Comparison of ENCODE assay signal across 8 mouse cellular contexts in genomic region chr12:41023511-41024421, GRCm38 (mm10). TPM values are rescaled to one million over a fixed set of nuclear protein-coding genes. Genes with fewer than 3 reads are reported as not detected.
A peak's percentile ranks its signal among the peaks of the same experiment; 100 is the strongest.
DNase-seq lines count a peak whose midpoint lies in the region; ATAC-seq and TF ChIP-seq lines count a peak whose summit lies in the region.

Gene Immp2l (plus strand): TSS chr12:41024090.

- peak; percentile 96 for ATAC-seq in kidney, embryonic 14.5 days (ENCODE audit: low FRiP score, low TSS enrichment)
- ATAC-seq in limb, embryonic 15.5 days (ENCODE audit: insufficient number of reproducible peaks, low FRiP score, low TSS enrichment, low read depth): peak; percentile 96

- peak within 1 kb of the TSS; percentile 71 for H3K9ac ChIP-seq in kidney, embryonic 14.5 days (ENCODE audit: low read depth, low read length)
- H3K9ac ChIP-seq in limb, embryonic 15.5 days: peak within 1 kb of the TSS; percentile 78

- peak within 1 kb of the TSS; percentile 68 for H3K4me2 ChIP-seq in kidney, embryonic 14.5 days (replicated peaks; ENCODE audit: low read depth, low read length)
- peak within 1 kb of the TSS; percentile 73 for H3K4me2 ChIP-seq in limb, embryonic 15.5 days

- no peaks in the 10 kb centered on the region for H3K27me3 ChIP-seq in kidney, embryonic 14.5 days (ENCODE audit: control insufficient read depth, insufficient read depth, low read length)
- no peaks in the 10 kb centered on the region for H3K27me3 ChIP-seq in limb, embryonic 15.5 days

- H3K4me3 ChIP-seq in bone marrow macrophage, adult 2 months (ENCODE audit: insufficient read depth, low read length): peak within 1 kb of the TSS; percentile 70
- H3K4me3 ChIP-seq in embryonic fibroblast, embryonic 13.5 days (ENCODE audit: insufficient read depth, low read length): peak within 1 kb of the TSS; percentile 77
- peak within 1 kb of the TSS; percentile 63 for H3K4me3 ChIP-seq in kidney, embryonic 14.5 days (ENCODE audit: low read length)
- H3K4me3 ChIP-seq in limb, embryonic 15.5 days: peak within 1 kb of the TSS; percentile 72

- TF ChIP-seq POLR2A in bone marrow macrophage, adult 2 months (IDR thresholded peaks at IDR 0.05; ENCODE audit: borderline replicate concordance, low read depth, low read length): no peak
- TF ChIP-seq POLR2A in embryonic fibroblast, embryonic 13.5 days (IDR thresholded peaks at IDR 0.05; ENCODE audit: low read depth, low read length): peak; percentile 52

- no peak within 1 kb of the TSS for H3K27ac ChIP-seq in bone marrow macrophage, adult 2 months (ENCODE audit: insufficient read depth, low read depth, low read length)
- H3K27ac ChIP-seq in embryonic fibroblast, embryonic 13.5 days (ENCODE audit: insufficient read depth, low read length): no peak within 1 kb of the TSS
- H3K27ac ChIP-seq in kidney, embryonic 14.5 days (ENCODE audit: low read depth, low read length): no peak within 1 kb of the TSS
- peak within 1 kb of the TSS; percentile 40 for H3K27ac ChIP-seq in limb, embryonic 15.5 days

- H3K36me3 ChIP-seq in kidney, embryonic 14.5 days (ENCODE audit: control insufficient read depth, insufficient read depth, low read length): no peaks in the 10 kb centered on the region
- H3K36me3 ChIP-seq in limb, embryonic 15.5 days: no peaks in the 10 kb centered on the region

- no peaks in the 10 kb centered on the region for H3K9me3 ChIP-seq in kidney, embryonic 14.5 days (ENCODE audit: control insufficient read depth, low read length)
- no peaks in the 10 kb centered on the region for H3K9me3 ChIP-seq in limb, embryonic 15.5 days

- no peak for TF ChIP-seq CTCF in bone marrow macrophage, adult 2 months (IDR thresholded peaks at IDR 0.05; ENCODE audit: low read depth, low read length)
- no peak for TF ChIP-seq CTCF in embryonic fibroblast, embryonic 13.5 days (IDR thresholded peaks at IDR 0.05; ENCODE audit: borderline replicate concordance, insufficient read depth, low read length)

- DNase-seq in A20 (ENCODE audit: low read depth, low spot score): peak; percentile 97
- DNase-seq in heart, adult 9 months (ENCODE audit: low spot score in 2 of 2): peak; percentile 92 to 95
- peak; percentile 84 to 94 for DNase-seq in monocyte, adult 2 months (ENCODE audit: low read depth in 1 of 2, low spot score in 2 of 2)
- DNase-seq in spleen, postnatal 36 days (ENCODE audit: low spot score in 2 of 2): peak; percentile 97

- 3% methylated on average over 57 of the region's 68 CpGs for WGBS in kidney, embryonic 14.5 days
- WGBS in limb, embryonic 15.5 days: 3% methylated on average over 62 of the region's 68 CpGs

- H3K4me1 ChIP-seq in bone marrow macrophage, adult 2 months (ENCODE audit: control insufficient read depth, insufficient read depth, low read length): peaks cover 8% of the 10 kb centered on the region
- no peaks in the 10 kb centered on the region for H3K4me1 ChIP-seq in embryonic fibroblast, embryonic 13.5 days (ENCODE audit: control insufficient read depth, insufficient read depth, low read length)
- H3K4me1 ChIP-seq in kidney, embryonic 14.5 days (ENCODE audit: control insufficient read depth, insufficient read depth, low read length): no peaks in the 10 kb centered on the region
- H3K4me1 ChIP-seq in limb, embryonic 15.5 days: no peaks in the 10 kb centered on the region

RNA-seq across cellular contexts. Expression of gene Immp2l, which starts in this region (rescaled TPM):
- polyA plus RNA-seq in bone marrow macrophage, adult 2 months (2012; ENCODE audit: insufficient read depth, insufficient read length, missing spikeins): 2.3 and 2.9 TPM in 2 replicates
- 2.9 and 6.8 TPM in 2 replicates for polyA plus RNA-seq in embryonic fibroblast, embryonic 13.5 days (2011; ENCODE audit: insufficient read length, low read depth, missing spikeins)
- polyA plus RNA-seq in kidney, embryonic 14.5 days (2014; fragmentation: Nextera tagmentation; extraction: Ambion mirVana): 7.4 and 10.4 TPM in 2 replicates
- 9.4 and 13.7 TPM in 2 replicates for polyA plus RNA-seq in limb, embryonic 15.5 days (2015; fragmentation: Nextera tagmentation; extraction: Ambion mirVana)
